Mouse (Mus musculus) liver, embryonic 14.5 days (tissue): ENCODE results near the gene Itgb6.

Source experiments
- CTCF ChIP-seq: IDR thresholded peaks from 2 replicates; pipeline ENCODE4 v1.5.1; 2016; ENCODE audit warnings: antibody characterized with exemption, low read depth, control low read depth
- EP300 ChIP-seq: IDR thresholded peaks from 2 replicates; pipeline ENCODE4 v1.6.1; 2016; ENCODE audit warnings: antibody characterized with exemption, low read depth

DNA sequence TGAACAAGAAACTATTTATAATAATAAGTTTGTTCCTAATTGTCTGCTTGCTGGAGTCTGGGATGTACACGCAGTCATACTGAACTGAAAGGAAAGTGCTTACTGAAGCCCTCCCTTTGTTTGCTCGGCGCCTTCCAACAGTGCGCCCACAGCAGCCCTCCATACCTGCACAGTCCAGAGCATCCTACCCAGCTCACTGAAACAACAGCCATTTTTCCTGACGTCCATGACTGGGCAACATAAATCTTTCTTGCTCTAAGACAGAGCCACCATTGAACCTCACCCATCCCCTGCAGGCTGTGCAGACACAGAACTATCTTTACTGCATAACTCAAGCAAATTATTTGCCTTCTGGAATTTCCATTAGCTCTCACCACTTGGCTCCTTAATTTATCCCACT lies 74.8 kb downstream of the Itgb6 start:
- no peak for TF ChIP-seq EP300
- no peak for TF ChIP-seq CTCF
